9 mouse cellular contexts compared by ENCODE assay signal in the genomic region with DNA sequence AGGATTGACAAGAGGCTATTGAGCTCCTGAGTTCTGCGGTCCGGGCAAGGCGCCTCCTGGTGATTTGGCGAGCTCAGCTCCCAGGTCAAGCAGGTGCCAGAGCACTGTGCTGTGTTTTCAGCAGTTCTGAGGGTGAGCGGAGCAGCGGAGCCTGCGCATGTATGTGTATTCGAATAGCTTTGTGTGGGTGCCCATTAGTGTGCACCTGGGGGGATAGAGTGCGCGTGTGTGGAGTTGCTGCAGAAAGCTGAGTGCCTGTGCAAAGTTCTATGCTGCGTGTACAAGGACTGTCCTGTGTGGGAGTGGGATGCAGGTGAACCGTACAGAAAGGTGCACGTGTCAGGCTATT. TPM values are rescaled to one million over a fixed set of nuclear protein-coding genes. Genes with fewer than 3 reads are reported as not detected.
A peak's percentile ranks its signal among the peaks of the same experiment; 100 is the strongest.
DNase-seq lines count a peak whose midpoint lies in the region; ATAC-seq and TF ChIP-seq lines count a peak whose summit lies in the region.
"Had no signal": no experiment of that assay in that cellular context is flagged by ENCODE, and none has a peak within 500 bp of the region (broad histone marks: within the 10 kb centered on the region; RNA-seq: fewer than 3 reads in every experiment).

A gene (plus strand): TSS at position 73 of the 349 bp plus-strand sequence.

- H3K4me3 ChIP-seq in kidney, embryonic 16.5 days (ENCODE audit: low read length) = peak within 1 kb of the TSS; percentile 41
- H3K4me3 ChIP-seq in brown adipose tissue, adult 24 weeks (ENCODE audit: insufficient read depth, low read depth, low read length) = peak within 1 kb of the TSS; percentile 24
- H3K4me3 ChIP-seq in hindbrain, embryonic 12.5 days = peak within 1 kb of the TSS; percentile 36
- H3K4me3 ChIP-seq in midbrain, embryonic 14.5 days (replicated peaks; ENCODE audit: low read depth, low read length) = peak within 1 kb of the TSS; percentile 41
- H3K4me3 ChIP-seq in thymus, adult 2 months (ENCODE audit: control insufficient read depth, insufficient read depth, low read length) = no peak within 1 kb of the TSS; the same call in 1 of the 2 replicates

- peaks cover 10% of the 10 kb centered on the region for H3K4me1 ChIP-seq in kidney, embryonic 16.5 days (ENCODE audit: insufficient read depth, low read length)
- no peaks in the 10 kb centered on the region for H3K4me1 ChIP-seq in brown adipose tissue, adult 24 weeks (ENCODE audit: control insufficient read depth, insufficient read depth, insufficient read length, low read length)
- H3K4me1 ChIP-seq in hindbrain, embryonic 12.5 days = peaks cover 12% of the 10 kb centered on the region
- peaks cover 14% of the 10 kb centered on the region; the same call in 1 of the 2 replicates for H3K4me1 ChIP-seq in midbrain, embryonic 14.5 days (ENCODE audit: control insufficient read depth, insufficient read depth, low read length)
- 0 out of 2 replicates have a peak, but pooled peaks cover 10% of the 10 kb centered on the region for H3K4me1 ChIP-seq in thymus, adult 2 months (replicated peaks; ENCODE audit: control insufficient read depth, insufficient read depth, low read length)

- H3K9me3 ChIP-seq in kidney, embryonic 16.5 days (ENCODE audit: low read length) = no peaks in the 10 kb centered on the region
- H3K9me3 ChIP-seq in hindbrain, embryonic 12.5 days (replicated peaks) = no peaks in the 10 kb centered on the region
- no peaks in the 10 kb centered on the region for H3K9me3 ChIP-seq in midbrain, embryonic 14.5 days (ENCODE audit: control insufficient read depth, low read length)

- 16% methylated on average over 13 of the region's 13 CpGs for whole genome bisulfite sequencing in kidney, embryonic 16.5 days
- WGBS in hindbrain, embryonic 12.5 days = 19% methylated on average over 13 of the region's 13 CpGs
- 12% methylated on average over 13 of the region's 13 CpGs for WGBS in midbrain, embryonic 14.5 days
- 22% methylated on average over 13 of the region's 13 CpGs for WGBS in thymus, adult 2 months

- no peak for TF ChIP-seq POLR2A in thymus, adult 2 months (IDR thresholded peaks at IDR 0.05; ENCODE audit: control insufficient read depth, extremely low read depth, insufficient read depth, low read length, poor library complexity)

- no peaks in the 10 kb centered on the region for H3K36me3 ChIP-seq in kidney, embryonic 16.5 days (ENCODE audit: insufficient read depth, low read length)
- H3K36me3 ChIP-seq in hindbrain, embryonic 12.5 days = no peaks in the 10 kb centered on the region
- no peaks in the 10 kb centered on the region for H3K36me3 ChIP-seq in midbrain, embryonic 14.5 days (ENCODE audit: control insufficient read depth, insufficient read depth, low read length)
- H3K36me3 ChIP-seq in thymus, adult 2 months (ENCODE audit: control insufficient read depth, insufficient read depth, low read length) = no peaks in the 10 kb centered on the region

- peaks cover 19% of the 10 kb centered on the region; the same call in 1 of the 2 replicates for H3K27me3 ChIP-seq in kidney, embryonic 16.5 days (ENCODE audit: insufficient read depth, low read length)
- H3K27me3 ChIP-seq in hindbrain, embryonic 12.5 days = peaks cover 33% of the 10 kb centered on the region
- no peaks in the 10 kb centered on the region; the same call in 1 of the 2 replicates for H3K27me3 ChIP-seq in midbrain, embryonic 14.5 days (ENCODE audit: control insufficient read depth, insufficient read depth, low read length)
- no peaks in the 10 kb centered on the region; the same call in 1 of the 2 replicates for H3K27me3 ChIP-seq in thymus, adult 2 months (ENCODE audit: control insufficient read depth, insufficient read depth, low read length)

- no peak for DNase-seq in kidney, postnatal 14 days
- DNase-seq in midbrain, embryonic 14.5 days = no peak
- DNase-seq in thymus, adult 2 months = no peak
- DNase-seq in right cerebral cortex, postnatal 25 days = no peak

- TF ChIP-seq CTCF in thymus, adult 2 months (IDR thresholded peaks at IDR 0.05; ENCODE audit: borderline replicate concordance, control insufficient read depth, extremely low read depth, insufficient read depth, low read length, poor library complexity) = no peak

- peak within 1 kb of the TSS; percentile 65 for H3K4me2 ChIP-seq in kidney, embryonic 16.5 days (replicated peaks; ENCODE audit: low read depth, low read length)
- H3K4me2 ChIP-seq in hindbrain, embryonic 12.5 days (replicated peaks) = peak within 1 kb of the TSS; percentile 64
- H3K4me2 ChIP-seq in midbrain, embryonic 14.5 days (ENCODE audit: low read length) = peak within 1 kb of the TSS; percentile 72

- no peak within 1 kb of the TSS for H3K27ac ChIP-seq in kidney, embryonic 16.5 days (ENCODE audit: low read length)
- H3K27ac ChIP-seq in brown adipose tissue, adult 24 weeks (replicated peaks; ENCODE audit: low read depth, low read length) = no peak within 1 kb of the TSS
- no peak within 1 kb of the TSS for H3K27ac ChIP-seq in hindbrain, embryonic 12.5 days
- H3K27ac ChIP-seq in midbrain, embryonic 14.5 days (replicated peaks; ENCODE audit: low read depth, low read length) = no peak within 1 kb of the TSS
- H3K27ac ChIP-seq in thymus, adult 2 months (ENCODE audit: control insufficient read depth, insufficient read depth, low read length) = no peak within 1 kb of the TSS

- ATAC-seq in kidney, embryonic 16.5 days (ENCODE audit: low FRiP score, low TSS enrichment) = no peak
- ATAC-seq in hindbrain, embryonic 12.5 days (ENCODE audit: low FRiP score) = peak; percentile 46; the same call in 1 of the 2 replicates
- no peak; the same call in 1 of the 2 replicates for ATAC-seq in midbrain, embryonic 14.5 days (ENCODE audit: low FRiP score, low TSS enrichment)
- no peak for ATAC-seq in monocyte, adult 5-6 weeks (replicated peaks; ENCODE audit: insufficient number of reproducible peaks, low FRiP score, low TSS enrichment, poor library complexity, severe bottlenecking)

- H3K9ac ChIP-seq in kidney, embryonic 16.5 days (replicated peaks; ENCODE audit: low read length) = no peak within 1 kb of the TSS; the same call in 1 of the 2 replicates
- H3K9ac ChIP-seq in hindbrain, embryonic 12.5 days = peak within 1 kb of the TSS; percentile 35; the same call in 1 of the 2 replicates
- H3K9ac ChIP-seq in midbrain, embryonic 14.5 days (replicated peaks; ENCODE audit: low read length) = peak within 1 kb of the TSS; percentile 14; the same call in 1 of the 2 replicates

RNA-seq across cellular contexts. Expression of the gene that starts here (rescaled TPM):
- 0.06 and 0.09 TPM in 2 replicates for polyA plus RNA-seq in kidney, embryonic 16.5 days (2015; fragmentation: Nextera tagmentation; extraction: Ambion mirVana)
- 0.38 TPM in 1 of 2 replicates, not detected in the other for polyA plus RNA-seq in brown adipose tissue, adult 24 weeks (2012; ENCODE audit: insufficient read depth, insufficient read length, missing spikeins)
- polyA plus RNA-seq in hindbrain, embryonic 12.5 days (2016; fragmentation: Nextera tagmentation; extraction: Ambion mirVana) = 1.1 and 1.4 TPM in 2 replicates
- polyA plus RNA-seq in midbrain, embryonic 14.5 days (2014; fragmentation: Nextera tagmentation; extraction: Ambion mirVana) = 0.54 and 1.0 TPM in 2 replicates
- 1.5 and 2.0 TPM in 2 replicates for polyA plus RNA-seq in thymus, adult 2 months (2012; rRNA removed)
- 0.19 TPM in 1 of 3 replicates, not detected in the others for total RNA-seq in monocyte, adult 5-6 weeks (2017)
- polyA plus RNA-seq: large intestine, adult 2 months had no signal
